ENCODE assay signal across 8 mouse cellular contexts in the genomic region with DNA sequence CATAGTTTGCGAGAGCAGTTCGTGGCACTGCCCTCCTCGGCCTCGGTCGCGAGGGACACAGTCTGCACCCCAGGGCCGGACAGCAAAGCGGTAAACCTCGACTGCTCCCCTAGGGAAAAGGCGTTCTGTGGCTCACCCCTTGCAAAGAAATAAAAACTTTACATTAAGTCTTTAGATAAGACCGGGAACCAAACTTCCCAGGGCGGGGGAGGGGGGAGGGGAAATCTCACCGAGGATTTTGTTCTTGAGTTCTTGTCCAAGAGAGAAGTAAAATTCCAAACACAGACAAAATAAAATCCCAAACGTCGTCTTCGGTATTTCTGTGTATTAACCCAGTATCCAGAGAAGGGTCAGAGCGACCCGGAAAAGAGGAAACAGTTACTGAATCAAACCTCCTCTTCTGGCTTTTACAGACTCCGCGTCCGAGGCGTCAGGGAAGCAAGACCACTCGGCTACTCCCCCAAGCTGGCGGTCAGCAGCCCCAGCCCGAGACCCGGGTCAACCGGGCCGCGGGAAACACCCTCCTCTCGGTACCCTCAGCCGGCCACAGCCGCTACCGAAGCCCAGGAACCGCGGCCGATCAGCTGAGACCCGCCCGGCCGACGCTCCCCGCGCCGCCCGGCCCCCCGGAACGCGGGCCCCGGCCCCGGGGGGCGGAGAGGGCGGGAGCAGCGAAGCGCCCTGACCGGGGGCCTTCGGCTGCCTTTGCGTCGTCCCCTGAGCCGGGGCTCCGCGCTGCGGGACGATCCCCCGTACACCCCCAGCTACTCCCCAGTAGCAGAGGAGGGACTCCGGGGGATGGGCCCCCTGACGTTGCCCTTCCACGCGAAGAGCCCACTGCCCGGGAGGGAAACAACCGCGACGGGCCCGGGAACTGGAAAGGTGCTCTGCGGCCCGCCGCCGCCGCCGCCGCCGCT. TPM values are rescaled to one million over a fixed set of nuclear protein-coding genes. Genes with fewer than 3 reads are reported as not detected.
DNase-seq lines count a peak whose midpoint lies in the region; ATAC-seq and TF ChIP-seq lines count a peak whose summit lies in the region.

No protein-coding gene starts in this region.

- DNase-seq in CD4-positive helper T cell, adult 2 months (ENCODE audit: low read depth, low spot score): peak; percentile 24
- DNase-seq in brain, adult 2 months (ENCODE audit: low read depth, low spot score): peak; percentile 31
- DNase-seq in heart, postnatal 0 days (ENCODE audit: low spot score): peak; percentile 14
- DNase-seq in layer of hippocampus, adult 8-10 months (ENCODE audit: low spot score in 2 of 2): peak; percentile 14 to 15
- peak; percentile 31 for DNase-seq in ovary, postnatal 14 days (ENCODE audit: low spot score)
- DNase-seq in thymus, postnatal 25 days: peak; percentile 29

- TF ChIP-seq CTCF in heart, postnatal 0 days (IDR thresholded peaks at IDR 0.05; ENCODE audit: low read depth): no peak

- no peaks in the 10 kb centered on the region for H3K27me3 ChIP-seq in heart, postnatal 0 days (ENCODE audit: control insufficient read depth, insufficient read depth, low read length)
- H3K27me3 ChIP-seq in lung, embryonic 16.5 days (ENCODE audit: control insufficient read depth, insufficient read depth, low read depth, low read length): no peaks in the 10 kb centered on the region

- H3K4me1 ChIP-seq in heart, postnatal 0 days (ENCODE audit: control insufficient read depth, insufficient read depth): peaks cover 23% of the 10 kb centered on the region
- peaks cover 16% of the 10 kb centered on the region; the same call in 1 of the 2 replicates for H3K4me1 ChIP-seq in lung, embryonic 16.5 days (replicated peaks; ENCODE audit: control insufficient read depth, insufficient read depth, low read length)

- H3K27ac ChIP-seq in heart, postnatal 0 days (ENCODE audit: low read depth): peak overlapping the region; percentile 98
- peak overlapping the region; percentile 92 for H3K27ac ChIP-seq in lung, embryonic 16.5 days (ENCODE audit: low read length)

- WGBS in heart, postnatal 0 days: under 1% methylated on average over 79 of the region's 80 CpGs
- WGBS in lung, embryonic 16.5 days: under 1% methylated on average over 59 of the region's 80 CpGs

- H3K9me3 ChIP-seq in heart, postnatal 0 days (replicated peaks; ENCODE audit: control insufficient read depth, low read length): no peaks in the 10 kb centered on the region
- H3K9me3 ChIP-seq in lung, embryonic 16.5 days (ENCODE audit: control insufficient read depth, low read length): no peaks in the 10 kb centered on the region

- peak; percentile 33; the same call in 1 of the 2 replicates for ATAC-seq in erythroid progenitor cell, adult 5-6 weeks (replicated peaks; ENCODE audit: low FRiP score, poor library complexity, severe bottlenecking)
- ATAC-seq in heart, postnatal 0 days (ENCODE audit: insufficient read depth, low read depth): peak; percentile 3
- ATAC-seq in lung, embryonic 16.5 days (ENCODE audit: low read depth): peak; percentile 32

- TF ChIP-seq EP300 in heart, postnatal 0 days (IDR thresholded peaks at IDR 0.05; ENCODE audit: low read depth): no peak

- peak overlapping the region; percentile 100 for H3K9ac ChIP-seq in heart, postnatal 0 days (replicated peaks; ENCODE audit: low read depth, low read length)
- peak overlapping the region; percentile 97 for H3K9ac ChIP-seq in lung, embryonic 16.5 days (ENCODE audit: low read length)

- H3K36me3 ChIP-seq in heart, postnatal 0 days (replicated peaks; ENCODE audit: control insufficient read depth, insufficient read depth, low read length): peaks cover 3% of the 10 kb centered on the region; the same call in 1 of the 2 replicates
- H3K36me3 ChIP-seq in lung, embryonic 16.5 days (ENCODE audit: control insufficient read depth, insufficient read depth, low read length): 0 out of 2 replicates have a peak, but pooled peaks cover 3% of the 10 kb centered on the region

- peak overlapping the region; percentile 100 for H3K4me3 ChIP-seq in heart, postnatal 0 days (ENCODE audit: low read depth, low read length)
- peak overlapping the region; percentile 91 for H3K4me3 ChIP-seq in lung, embryonic 16.5 days (ENCODE audit: low read length)

- peak overlapping the region; percentile 70 for H3K4me2 ChIP-seq in heart, postnatal 0 days (ENCODE audit: low read depth, low read length)
- peak overlapping the region; percentile 86 for H3K4me2 ChIP-seq in lung, embryonic 16.5 days (ENCODE audit: low read depth, low read length)

RNA-seq across cellular contexts. Expression of a gene that starts 1.7 kb away (rescaled TPM):
- total RNA-seq in erythroid progenitor cell, adult 5-6 weeks (2015; ENCODE audit: low replicate concordance): 40.7 and 74.2 TPM in 2 replicates
- 79.4 and 114 TPM in 2 replicates for total RNA-seq in erythroid progenitor cell, adult 5-6 weeks (2017; ENCODE audit: low replicate concordance)
- total RNA-seq in heart, postnatal 0 days (2014; rRNA removed; ENCODE audit: low replicate concordance): 55.0 and 65.3 TPM in 2 replicates
- polyA plus RNA-seq in heart, postnatal 0 days (2015; fragmentation: Nextera tagmentation; extraction: Ambion mirVana): 15.4 and 15.7 TPM in 2 replicates
- 10 to 100 TPM; 79.2 to 87.3 (median 84.4) TPM for total RNA-seq in layer of hippocampus, adult 8-10 months (2022)
- polyA plus RNA-seq in lung, embryonic 16.5 days (2015; fragmentation: Nextera tagmentation; extraction: Ambion mirVana): 35.1 and 42.9 TPM in 2 replicates

RNA-seq across cellular contexts. Expression of a gene that starts 42.9 kb away (rescaled TPM):
- total RNA-seq in erythroid progenitor cell, adult 5-6 weeks (2015; ENCODE audit: low replicate concordance): not detected in 2 replicates
- total RNA-seq in erythroid progenitor cell, adult 5-6 weeks (2017; ENCODE audit: low replicate concordance): not detected in 2 replicates
- 24.3 and 35.0 TPM in 2 replicates for total RNA-seq in heart, postnatal 0 days (2014; rRNA removed; ENCODE audit: low replicate concordance)
- 16.0 and 18.4 TPM in 2 replicates for polyA plus RNA-seq in heart, postnatal 0 days (2015; fragmentation: Nextera tagmentation; extraction: Ambion mirVana)
- total RNA-seq in layer of hippocampus, adult 8-10 months (2022): 1 to 10 TPM in 1 of 4 experiments, under 1 TPM in 3; 0.74 to 1.1 (median 0.85) TPM
- 32.5 and 34.9 TPM in 2 replicates for polyA plus RNA-seq in lung, embryonic 16.5 days (2015; fragmentation: Nextera tagmentation; extraction: Ambion mirVana)

Comparison
In these comparisons a context has a peak if more than half of its experiments do, and no peak if none do; other contexts are left out.
1. Peak in every context shown above with its lines: DNase-seq, ATAC-seq, H3K4me3 ChIP-seq and H3K27ac ChIP-seq.
2. RNA of a gene that starts 42.9 kb away (total RNA-seq): 24.3 to 35.0 TPM in heart, postnatal 0 days; 0.74 to 1.1 TPM in layer of hippocampus, adult 8-10 months and not detected in erythroid progenitor cell, adult 5-6 weeks; every median in the first group is over 10 times any median in the second.